Mouse (Mus musculus) ovary, postnatal 14 days (tissue): Measurements from ENCODE around the gene Phex.

ENCODE experiments used
- DNase-seq: peaks from one replicate; pipeline ENCODE4 v3.0.0; 2022; ENCODE audit warnings: low spot score

The Phex gene

DNA sequence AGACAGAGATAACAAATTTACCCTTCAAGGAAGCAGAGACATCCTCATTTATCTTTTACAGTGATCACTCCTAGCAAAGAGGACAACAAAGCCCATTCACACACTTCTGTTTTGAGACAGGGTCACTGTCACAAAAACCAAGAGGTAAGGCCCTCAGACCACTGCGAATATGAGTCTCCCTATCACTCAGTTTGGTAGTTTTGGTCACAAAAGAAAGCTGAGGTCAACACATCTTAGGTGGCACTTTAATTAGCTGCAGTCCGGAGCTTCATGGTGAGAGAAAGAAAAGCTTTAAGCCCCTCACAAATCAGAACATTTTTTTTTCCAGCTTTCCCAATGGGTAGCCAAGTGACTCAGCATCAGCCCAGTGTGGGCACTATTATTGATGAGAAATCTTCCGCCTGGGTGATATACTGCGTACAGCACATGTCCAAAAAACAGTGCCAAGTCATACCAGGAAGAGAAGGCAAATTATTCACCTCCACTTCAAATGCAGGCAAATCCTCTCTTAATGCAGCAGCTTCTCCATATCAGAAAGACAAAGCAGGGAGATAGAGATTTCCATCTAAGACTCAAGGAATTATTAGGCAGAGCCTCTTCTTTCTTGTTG, 108.2 kb downstream of the Phex start:
- DNase-seq: no peak

DNA sequence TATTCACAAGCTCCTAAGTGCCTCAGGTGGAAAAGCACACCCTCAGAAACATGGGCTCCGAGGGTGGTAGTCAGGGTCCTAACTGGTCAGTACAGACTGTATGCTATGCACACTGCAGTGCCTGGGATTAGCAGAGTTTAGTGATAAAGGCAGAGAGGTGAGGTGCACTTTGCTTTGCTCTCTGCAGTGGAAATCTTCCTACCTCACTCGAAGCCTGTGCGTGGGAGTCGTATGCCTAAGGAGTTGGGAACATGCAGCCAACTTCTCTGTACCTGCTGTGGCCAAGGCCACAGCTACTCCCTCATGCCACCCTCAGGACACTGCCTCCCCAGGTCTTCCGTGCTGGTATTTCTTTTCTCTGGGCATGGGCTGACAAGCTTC, 109.3 kb downstream of the Phex start:
- DNase-seq: no peak

DNA sequence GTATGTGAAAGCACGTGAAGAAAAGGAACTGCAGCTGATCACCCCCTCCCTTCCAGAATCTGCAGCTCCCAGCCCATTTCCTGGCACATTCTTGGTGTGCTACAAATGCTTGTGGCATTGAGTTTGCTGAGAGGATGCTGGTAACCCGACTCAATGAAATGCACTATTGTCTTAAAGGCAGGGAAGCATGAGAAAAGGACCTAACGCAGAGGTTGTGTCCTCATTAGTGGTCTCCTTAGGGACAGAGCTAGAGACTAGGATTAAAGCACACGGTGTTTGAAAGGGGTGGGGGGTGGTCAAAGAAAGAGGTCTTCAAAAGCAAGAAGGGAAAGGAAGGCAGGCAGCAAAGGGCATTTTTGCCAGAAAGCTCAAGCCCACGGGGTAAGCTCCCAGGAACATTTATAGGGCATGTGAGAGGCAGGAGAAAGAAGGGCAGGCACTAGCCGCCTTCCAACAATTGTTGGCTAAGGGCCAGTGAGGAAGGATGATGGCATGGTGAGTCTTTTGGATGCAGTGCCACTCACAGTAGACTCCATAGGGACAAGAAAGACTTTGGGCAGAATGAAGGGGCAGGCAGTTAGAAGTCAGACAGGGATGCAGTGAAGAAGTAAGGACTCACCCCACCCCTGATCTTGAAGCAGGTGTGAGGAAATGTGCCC, 109.8 kb downstream of the Phex start:
- DNase-seq: no peak

DNA sequence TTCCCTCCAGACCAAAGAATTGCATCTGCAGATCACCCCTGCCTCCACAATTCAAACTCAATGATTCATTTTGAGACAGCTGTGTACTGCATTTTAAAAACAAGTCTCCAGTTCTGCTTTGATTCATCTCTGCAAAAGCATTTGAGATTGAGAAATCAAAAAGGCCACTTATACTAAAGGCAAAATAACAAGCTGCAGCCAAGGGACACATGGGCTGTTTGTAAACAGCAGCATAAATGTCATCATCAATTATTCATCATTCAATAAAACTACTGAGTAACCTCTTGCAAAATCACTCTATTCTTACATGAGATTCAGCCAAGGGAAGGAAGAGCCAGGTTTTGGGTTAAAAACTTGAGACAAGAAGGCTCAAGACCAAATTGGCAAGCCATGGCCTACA, 122.7 kb downstream of the Phex start:
- DNase-seq: no peak

DNA sequence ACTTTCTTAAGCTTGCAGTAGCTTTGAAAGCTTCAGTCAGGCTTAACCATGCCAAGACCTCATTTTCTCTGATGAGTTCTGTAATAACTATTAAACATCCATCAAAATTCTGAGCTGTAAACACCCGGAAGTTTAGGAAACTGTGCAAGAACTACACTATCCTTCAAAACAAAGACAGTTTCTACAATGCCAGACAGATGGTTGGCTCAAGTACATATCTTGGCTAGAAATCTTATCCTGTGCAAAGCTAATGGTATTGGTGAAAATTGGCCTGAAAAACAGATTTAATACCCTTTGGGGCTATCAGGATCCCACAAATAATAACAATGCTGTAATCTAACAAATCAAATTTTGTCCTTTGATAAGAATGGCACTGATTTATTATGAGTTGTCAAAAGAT, 138.5 kb downstream of the Phex start:
- DNase-seq: no peak

DNA sequence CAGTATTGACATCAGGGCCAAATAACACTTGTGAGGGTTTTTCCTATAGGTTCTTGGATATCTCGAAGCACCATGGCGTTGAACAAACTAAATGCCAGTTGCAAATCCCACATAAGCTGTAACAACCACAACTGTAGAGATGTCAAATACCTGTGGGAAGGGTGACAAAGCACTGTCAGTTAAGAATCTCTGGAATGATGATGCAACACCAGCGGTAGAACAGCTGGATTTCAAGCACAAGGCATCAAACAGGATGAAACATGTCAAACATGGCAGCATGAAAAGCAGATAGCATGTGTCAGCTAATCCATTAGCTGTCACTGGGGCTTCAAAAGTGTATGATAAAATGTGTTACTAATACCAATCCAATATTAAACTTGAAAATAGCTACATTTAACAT, 141.8 kb downstream of the Phex start:
- no peak for DNase-seq

DNA sequence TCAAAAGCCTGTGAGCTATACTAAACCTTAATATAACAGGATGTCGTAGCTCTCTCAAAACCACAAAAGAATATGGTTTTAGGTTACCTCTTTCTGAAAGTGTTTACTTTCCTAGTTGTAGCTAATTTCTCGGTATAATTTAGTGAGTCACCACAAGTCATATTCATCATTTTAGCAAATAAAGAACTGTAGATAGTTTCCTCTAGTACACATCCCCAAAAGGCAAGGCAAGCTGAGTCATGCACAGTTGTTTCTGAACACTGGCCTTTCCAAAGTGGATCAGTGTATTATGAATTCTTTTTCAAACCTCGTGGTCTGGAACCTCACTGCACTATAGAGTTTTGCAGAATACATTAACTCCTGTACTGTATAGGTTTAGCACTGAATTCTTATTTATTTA, 143.5 kb downstream of the Phex start:
- no peak for DNase-seq

DNA sequence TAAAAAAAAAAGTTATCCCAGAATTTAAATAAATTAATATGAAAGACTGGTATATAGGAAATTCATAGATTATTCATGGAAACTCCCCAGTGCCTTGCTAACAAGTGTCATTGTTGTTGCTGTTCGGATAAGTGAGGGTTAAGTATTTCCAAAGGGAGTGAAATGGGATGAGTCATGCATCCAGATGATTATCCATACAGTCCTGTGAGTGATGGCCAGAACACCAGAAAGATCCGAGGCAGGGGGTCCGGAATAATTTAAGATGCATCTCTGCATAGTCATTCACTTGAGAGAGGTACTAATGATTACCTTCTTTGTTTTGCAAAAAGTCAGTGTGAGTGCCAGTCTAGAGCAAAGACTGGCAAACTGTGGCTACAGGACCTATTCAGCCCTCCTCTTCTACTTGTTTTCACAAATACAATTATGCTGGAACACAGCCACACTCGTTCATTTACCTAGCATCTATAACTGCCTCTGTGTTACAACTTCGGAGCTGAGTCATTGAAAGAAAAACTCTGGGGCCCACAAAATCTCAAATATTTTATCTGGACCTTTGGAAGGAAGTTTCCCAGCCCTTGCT, 145.3 kb downstream of the Phex start:
- DNase-seq: no peak

DNA sequence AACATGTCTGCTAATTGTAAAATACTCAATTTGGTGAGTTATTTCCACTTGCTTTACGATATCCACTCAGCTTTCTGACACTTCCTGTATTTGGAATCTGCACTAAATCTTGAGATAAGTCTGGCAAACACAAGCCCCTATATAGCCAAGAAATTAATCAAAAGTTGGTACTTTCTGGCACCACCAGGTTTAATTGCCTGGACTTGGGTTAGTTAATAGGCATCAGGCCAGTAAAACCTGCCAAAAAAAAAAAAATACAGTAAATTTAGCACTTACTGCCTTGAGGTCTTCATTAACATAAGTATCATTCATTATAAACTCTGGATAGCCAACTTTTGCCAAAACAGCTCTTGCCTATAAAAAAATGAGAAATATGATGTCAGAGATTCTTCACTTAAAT, 147.0 kb downstream of the Phex start:
- no peak for DNase-seq

DNA sequence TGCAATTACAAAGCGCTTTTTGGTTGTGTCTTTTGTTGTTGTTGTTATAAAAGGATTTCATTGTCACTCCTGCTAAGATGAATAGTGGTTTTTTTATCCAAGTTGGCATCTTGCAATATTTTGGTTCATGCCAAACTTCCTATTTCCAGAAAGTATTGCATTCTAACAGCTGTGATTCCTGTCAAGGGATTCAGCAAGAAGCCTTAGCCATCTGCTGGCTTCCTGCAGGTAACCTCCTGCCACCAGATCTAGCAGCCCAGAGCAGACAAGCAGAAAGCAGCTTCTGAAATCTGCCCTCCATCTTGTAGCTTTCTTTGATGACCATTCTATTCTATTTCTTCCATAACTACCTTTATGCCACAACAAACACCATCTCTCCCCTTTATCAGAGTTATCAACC, 212.4 kb downstream of the Phex start:
- DNase-seq: no peak

DNA sequence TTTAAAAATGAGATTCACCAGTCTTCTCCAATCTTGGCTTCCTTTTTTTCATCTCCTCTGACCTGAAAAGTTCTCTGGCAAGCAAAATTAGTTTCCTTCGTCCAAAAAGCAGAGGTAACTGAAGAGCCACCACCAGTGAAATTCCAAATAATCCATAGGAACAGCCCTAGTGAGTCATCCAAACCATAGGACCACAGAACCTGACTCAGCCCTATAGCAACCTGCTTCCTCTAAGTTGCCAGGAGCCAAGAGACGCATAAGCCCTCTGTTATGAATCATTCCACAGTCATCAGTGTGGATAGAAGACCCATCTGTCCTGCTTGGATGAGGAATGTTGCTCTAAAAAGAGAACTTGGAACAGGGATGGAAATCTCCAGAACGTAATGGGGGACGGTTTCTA, 230.9 kb downstream of the Phex start:
- no peak for DNase-seq

DNA sequence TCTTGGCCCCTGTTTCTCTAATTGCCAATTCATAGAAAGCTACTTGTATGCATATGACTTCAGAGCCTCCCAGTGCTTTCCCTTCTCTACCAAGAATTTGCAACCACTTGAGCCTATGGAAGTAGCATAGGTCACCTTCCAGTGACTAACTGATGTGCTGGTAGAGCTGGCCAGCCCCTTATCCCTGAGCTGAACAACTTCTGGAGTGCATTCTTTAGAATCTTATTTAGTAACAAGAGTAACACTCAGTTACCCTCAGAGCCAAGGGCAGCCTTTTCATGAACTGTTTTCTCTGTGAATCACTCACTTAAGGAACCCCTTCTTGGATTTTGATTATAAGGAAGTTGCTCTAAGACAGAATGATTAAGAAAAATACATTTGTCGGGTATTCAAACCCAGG, 234.3 kb downstream of the Phex start:
- no peak for DNase-seq

DNA sequence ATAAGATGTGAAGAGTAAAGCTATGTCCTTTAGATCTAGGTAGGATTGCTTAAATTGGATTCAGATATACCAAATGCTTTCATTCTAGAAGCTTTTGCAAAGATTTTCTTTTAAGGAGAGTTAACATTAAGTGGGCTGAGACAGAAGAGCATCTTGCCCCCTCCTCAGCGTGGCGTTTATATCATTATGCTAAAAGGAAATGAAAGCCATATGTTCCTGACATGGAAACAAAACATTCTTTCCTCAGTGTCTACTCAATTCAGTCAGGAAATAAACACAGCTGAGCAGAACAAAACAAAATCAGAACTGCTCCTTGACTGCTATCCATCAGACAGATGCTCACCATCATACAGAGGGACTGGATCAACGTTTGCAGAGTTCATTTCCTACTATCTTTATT, 251.0 kb downstream of the Phex start:
- DNase-seq: no peak

DNA sequence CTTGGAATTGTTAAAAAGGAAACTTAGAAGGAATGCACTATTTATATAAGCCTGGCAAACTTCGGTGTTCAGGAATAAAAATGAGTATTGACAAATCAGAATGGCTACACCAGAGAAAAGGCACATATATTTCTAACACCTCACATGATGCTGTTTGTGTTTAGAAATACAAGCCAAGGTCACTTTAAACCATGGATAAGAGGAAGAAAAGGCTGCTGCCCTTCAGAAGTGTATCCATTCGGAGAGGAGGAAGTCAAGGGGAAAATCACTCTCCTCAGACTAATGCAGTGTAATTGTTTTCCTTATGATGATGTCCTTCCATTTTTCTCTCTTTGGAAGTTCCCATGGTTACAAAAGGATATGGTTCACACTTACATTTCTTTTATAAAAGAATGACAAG, 251.7 kb downstream of the Phex start:
- DNase-seq: no peak

DNA sequence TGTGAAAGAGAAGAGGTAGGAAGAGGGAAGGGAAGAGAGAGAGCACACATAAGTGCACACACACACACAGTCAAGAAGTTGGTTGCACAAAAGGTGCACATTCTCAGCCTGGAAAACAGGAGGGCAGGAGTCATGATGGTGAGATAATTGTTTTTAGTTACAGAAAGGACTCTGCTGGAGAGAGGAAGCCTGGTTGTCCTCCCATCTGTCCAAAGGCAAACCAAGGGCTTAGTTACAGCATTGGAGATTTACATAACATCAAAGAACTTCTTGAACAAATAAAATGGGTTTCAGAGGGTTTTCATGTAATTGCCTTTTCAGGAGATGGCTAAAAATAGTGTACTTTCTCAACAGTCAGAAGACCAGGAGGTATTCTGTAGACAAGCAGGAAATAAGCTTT, 270.4 kb downstream of the Phex start:
- DNase-seq: no peak

DNA sequence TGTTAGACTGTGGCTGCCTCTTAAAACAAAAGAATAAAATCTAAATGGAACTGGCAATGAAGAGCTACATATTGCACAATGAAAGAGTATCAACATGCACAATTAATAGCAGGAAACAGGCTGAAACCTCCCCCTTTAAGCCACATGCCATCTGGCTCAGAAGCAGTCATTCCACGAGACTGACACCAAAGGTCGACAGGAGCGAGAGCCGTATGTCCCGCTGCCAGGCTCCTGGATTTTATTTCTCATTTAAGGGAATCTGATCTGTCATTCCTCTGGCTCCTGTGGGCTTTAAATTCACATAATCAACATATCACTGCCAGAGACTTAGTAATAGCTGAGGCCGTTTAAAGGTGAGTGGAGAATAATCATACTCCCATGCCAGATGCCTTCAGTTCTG, 275.5 kb downstream of the Phex start:
- DNase-seq: no peak
